Mouse (Mus musculus): ENCODE results near the gene Ephb1. TPM values are rescaled to one million over a fixed set of nuclear protein-coding genes. Genes with fewer than 3 reads are reported as not detected.

Ephb1 gene
- total and polyA plus RNA-seq, 2 experiments from 2014 or later = 34.9 to 48.6 TPM

GRCm38 (mm10) chr9:101911176-101911866 lies 443.2 kb downstream of the Ephb1 start:
- no peak overlapping the region for H3K4me2 ChIP-seq (ENCODE audit: low read depth)
- DNase-seq = peak; percentile 62
- no peaks in the 10 kb centered on the region for H3K27me3 ChIP-seq (ENCODE audit: insufficient read depth, low read length)
- H3K4me1 ChIP-seq (ENCODE audit: insufficient read depth) = peaks cover 12% of the 10 kb centered on the region
- H3K36me3 ChIP-seq (ENCODE audit: insufficient read depth) = no peaks in the 10 kb centered on the region
- 18% methylated on average over 9 of the region's 9 CpGs for WGBS
- TF ChIP-seq CTCF (IDR thresholded peaks at IDR 0.05; ENCODE audit: low read depth) = peak; percentile 27; the same call in 1 of the 2 replicates
- no peak overlapping the region for H3K4me3 ChIP-seq (ENCODE audit: low read depth, low read length)
- no peak overlapping the region for H3K27ac ChIP-seq (ENCODE audit: low read depth, low read length)
- H3K9ac ChIP-seq = no peak overlapping the region
- no peaks in the 10 kb centered on the region for H3K9me3 ChIP-seq (ENCODE audit: low read length)
- ATAC-seq = peak; percentile 72

- DNase-seq (no peak), ATAC-seq (no peak)
- no peak for TF ChIP-seq CTCF (IDR thresholded peaks at IDR 0.05; ENCODE audit: low read depth)
- WGBS = 74% methylated on average over 4 of the region's 4 CpGs
- Histone ChIP-seq H3K4me3 (ENCODE audit: low read depth, low read length) (no peak overlapping the region), H3K4me2 (ENCODE audit: low read depth) (no peak overlapping the region), H3K9ac (no peak overlapping the region), H3K27ac (ENCODE audit: low read depth, low read length) (peak overlapping the region; percentile 9; the same call in 1 of the 2 replicates), H3K27me3 (ENCODE audit: insufficient read depth, low read length) (no peaks in the 10 kb centered on the region), H3K9me3 (ENCODE audit: low read length) (no peaks in the 10 kb centered on the region), H3K4me1 (ENCODE audit: insufficient read depth) (peaks cover 12% of the 10 kb centered on the region), H3K36me3 (ENCODE audit: insufficient read depth) (no peaks in the 10 kb centered on the region)
Observed at GRCm38 (mm10) chr9:101909491-101909890, 445.0 kb downstream of the Ephb1 start.

DNA sequence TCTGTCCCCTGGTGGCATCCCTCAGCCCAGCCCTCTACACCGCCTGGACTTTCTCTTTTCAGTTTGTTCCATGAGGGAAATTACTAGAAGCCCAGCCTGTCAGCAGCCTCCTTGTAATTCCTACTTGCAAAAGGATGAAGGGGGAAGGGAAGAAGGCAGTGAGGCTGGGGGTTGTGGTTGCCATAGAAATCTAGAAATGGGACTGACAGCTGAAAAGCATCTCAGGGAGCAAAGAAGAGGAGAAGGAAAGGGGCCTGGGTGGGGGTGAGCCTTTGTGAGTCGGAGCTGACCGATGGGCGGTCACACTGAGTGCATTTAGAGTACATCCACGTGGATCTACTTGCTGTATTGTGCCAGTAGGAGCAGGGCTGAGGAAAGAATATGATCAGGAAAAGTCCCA lies 445.6 kb downstream of the Ephb1 start:
- Histone ChIP-seq H3K4me3 (ENCODE audit: low read depth, low read length) (no peak overlapping the region), H3K27me3 (ENCODE audit: insufficient read depth, low read length) (no peaks in the 10 kb centered on the region), H3K9ac (0 out of 2 replicates have a peak overlapping the region, but pooled peaks have one; percentile 22), H3K4me1 (ENCODE audit: insufficient read depth) (peaks cover 12% of the 10 kb centered on the region), H3K27ac (ENCODE audit: low read depth, low read length) (peak overlapping the region; percentile 9; the same call in 1 of the 2 replicates), H3K4me2 (ENCODE audit: low read depth) (peak overlapping the region; percentile 13), H3K9me3 (ENCODE audit: low read length) (no peaks in the 10 kb centered on the region), H3K36me3 (ENCODE audit: insufficient read depth) (no peaks in the 10 kb centered on the region)
- 16% methylated on average over 5 of the region's 5 CpGs for WGBS
- ATAC-seq = peak; percentile 84
- no peak for TF ChIP-seq CTCF (IDR thresholded peaks at IDR 0.05; ENCODE audit: low read depth)
- peak; percentile 67 for DNase-seq

GRCm38 (mm10) chr9:101907747-101908255 lies 446.7 kb downstream of the Ephb1 start:
- no peak for DNase-seq
- no peaks in the 10 kb centered on the region for H3K36me3 ChIP-seq (ENCODE audit: insufficient read depth)
- no peak overlapping the region for H3K27ac ChIP-seq (ENCODE audit: low read depth, low read length)

DNA sequence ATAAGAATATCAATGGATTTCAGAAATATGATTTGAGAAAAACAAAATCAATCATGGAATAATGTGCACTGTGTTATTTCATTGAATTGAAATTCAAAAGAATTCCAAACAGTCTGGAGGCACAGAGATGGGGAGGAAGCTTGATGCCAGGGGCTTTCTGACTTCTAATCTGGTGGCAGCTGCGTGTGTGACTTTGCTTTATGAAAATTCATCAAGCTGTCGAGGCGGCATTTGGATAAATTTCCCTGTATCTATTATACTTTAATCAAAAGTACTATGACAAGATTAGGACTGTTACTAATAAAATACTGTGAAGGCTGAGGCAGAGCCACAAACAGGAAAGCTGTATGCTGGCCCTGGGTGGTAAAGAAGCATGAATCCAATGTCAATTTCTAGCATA lies 451.1 kb downstream of the Ephb1 start:
- WGBS = 34% methylated on average over 3 of the region's 3 CpGs
- peak; percentile 48 for DNase-seq
- TF ChIP-seq CTCF (IDR thresholded peaks at IDR 0.05; ENCODE audit: low read depth) = no peak

More at GRCm38 (mm10) chr9:101907747-101908255, 446.7 kb downstream of the Ephb1 start:
- Histone ChIP-seq H3K4me1 (ENCODE audit: insufficient read depth) (peaks cover 12% of the 10 kb centered on the region), H3K4me2 (ENCODE audit: low read depth) (no peak overlapping the region), H3K27me3 (ENCODE audit: insufficient read depth, low read length) (no peaks in the 10 kb centered on the region), H3K9me3 (ENCODE audit: low read length) (no peaks in the 10 kb centered on the region), H3K4me3 (ENCODE audit: low read depth, low read length) (no peak overlapping the region), H3K9ac (no peak overlapping the region)
- ATAC-seq = no peak
- no peak for TF ChIP-seq CTCF (IDR thresholded peaks at IDR 0.05; ENCODE audit: low read depth)
- 34% methylated on average over 6 of the region's 6 CpGs for WGBS

DNA sequence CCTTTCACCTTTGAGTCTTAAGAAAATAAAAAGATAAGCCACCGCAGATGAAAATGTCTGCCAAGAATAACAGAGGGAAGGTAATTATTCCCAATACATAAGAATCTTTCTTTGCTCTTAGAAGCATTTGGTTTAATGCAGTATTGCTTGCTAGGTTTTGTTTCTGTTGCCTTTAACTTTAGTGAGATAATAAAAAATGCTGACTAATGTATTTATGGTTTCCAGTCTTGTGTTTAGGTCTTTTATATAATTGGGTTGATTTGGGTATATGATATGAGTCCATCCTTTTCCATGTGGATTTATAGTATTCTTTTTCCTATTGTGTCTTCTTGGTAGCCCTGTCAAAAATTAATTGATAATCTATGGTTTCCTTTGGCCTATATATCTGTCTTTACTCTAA lies 456.6 kb downstream of the Ephb1 start:
- no peak for ATAC-seq
- WGBS = 94% methylated on average over 1 of the region's 1 CpGs

More for the DNA sequence above, 451.1 kb downstream of the Ephb1 start:
- peaks cover 3% of the 10 kb centered on the region for H3K4me1 ChIP-seq (ENCODE audit: insufficient read depth)
- H3K4me3 ChIP-seq (ENCODE audit: low read depth, low read length) = no peak overlapping the region
- H3K36me3 ChIP-seq (ENCODE audit: insufficient read depth) = no peaks in the 10 kb centered on the region
- H3K9me3 ChIP-seq (ENCODE audit: low read length) = no peaks in the 10 kb centered on the region
- no peak overlapping the region for H3K27ac ChIP-seq (ENCODE audit: low read depth, low read length)
- H3K9ac ChIP-seq = no peak overlapping the region
- H3K4me2 ChIP-seq (ENCODE audit: low read depth) = no peak overlapping the region
- peak; percentile 50; the same call in 1 of the 2 replicates for ATAC-seq
- H3K27me3 ChIP-seq (ENCODE audit: insufficient read depth, low read length) = no peaks in the 10 kb centered on the region

DNA sequence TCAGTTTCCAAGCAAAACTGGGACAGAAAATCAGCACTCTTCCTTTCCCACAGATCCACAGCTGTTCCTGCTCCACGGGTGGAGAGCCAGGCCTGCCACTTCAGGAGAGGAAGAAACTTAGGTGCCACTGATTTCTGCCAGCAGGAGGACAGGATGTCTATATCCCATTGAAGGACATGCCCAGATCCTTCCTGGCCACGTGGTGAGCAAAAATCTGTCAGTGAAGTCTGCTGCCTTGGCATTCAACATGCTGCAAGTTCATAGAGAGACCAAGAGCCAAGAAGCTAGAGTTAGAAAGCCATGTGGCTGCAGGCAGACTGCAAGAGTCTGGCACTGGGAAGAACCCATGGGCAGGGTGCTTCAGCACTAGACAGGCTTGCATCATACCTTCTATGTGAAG lies 471.2 kb downstream of the Ephb1 start:
- H3K27ac ChIP-seq (ENCODE audit: low read depth, low read length) = peak overlapping the region; percentile 3; the same call in 1 of the 2 replicates
- H3K9me3 ChIP-seq (ENCODE audit: low read length) = no peaks in the 10 kb centered on the region
- 0 out of 2 replicates have a peak, but pooled peaks cover 3% of the 10 kb centered on the region for H3K4me1 ChIP-seq (ENCODE audit: insufficient read depth)
- DNase-seq = peak; percentile 70
- WGBS = 51% methylated on average over 2 of the region's 2 CpGs
- H3K36me3 ChIP-seq (ENCODE audit: insufficient read depth) = no peaks in the 10 kb centered on the region
- ATAC-seq = peak; percentile 88
- no peak overlapping the region for H3K4me2 ChIP-seq (ENCODE audit: low read depth)
- no peaks in the 10 kb centered on the region for H3K27me3 ChIP-seq (ENCODE audit: insufficient read depth, low read length)
- H3K4me3 ChIP-seq (ENCODE audit: low read depth, low read length) = no peak overlapping the region
- no peak overlapping the region for H3K9ac ChIP-seq
- TF ChIP-seq CTCF (IDR thresholded peaks at IDR 0.05; ENCODE audit: low read depth) = peak; percentile 38

More for the DNA sequence above, 456.6 kb downstream of the Ephb1 start:
- H3K9me3 ChIP-seq (ENCODE audit: low read length) = no peaks in the 10 kb centered on the region
- H3K27me3 ChIP-seq (ENCODE audit: insufficient read depth, low read length) = no peaks in the 10 kb centered on the region
- TF ChIP-seq CTCF (IDR thresholded peaks at IDR 0.05; ENCODE audit: low read depth) = no peak
- H3K36me3 ChIP-seq (ENCODE audit: insufficient read depth) = no peaks in the 10 kb centered on the region
- H3K4me3 ChIP-seq (ENCODE audit: low read depth, low read length) = no peak overlapping the region
- H3K27ac ChIP-seq (ENCODE audit: low read depth, low read length) = no peak overlapping the region
- H3K4me2 ChIP-seq (ENCODE audit: low read depth) = no peak overlapping the region
- H3K4me1 ChIP-seq (ENCODE audit: insufficient read depth) = no peaks in the 10 kb centered on the region
- no peak overlapping the region for H3K9ac ChIP-seq
- no peak for DNase-seq
